Mouse (Mus musculus): ENCODE measurements around the gene Spata20. TPM values are rescaled to one million over a fixed set of nuclear protein-coding genes. Genes with fewer than 3 reads are reported as not detected.

Spata20 gene
- polyA plus RNA-seq, 1 experiment from 2014 or later, result 0.27 TPM

GRCm38 (mm10) chr11:94471740-94472584, 14.0 kb downstream of the Spata20 start:
- Histone ChIP-seq H3K27ac (replicated peaks; ENCODE audit: low read depth, low read length) (peak overlapping the region; percentile 92; the same call in 1 of the 2 replicates), H3K9ac (replicated peaks; ENCODE audit: low read length) (peak overlapping the region; percentile 77), H3K27me3 (ENCODE audit: control insufficient read depth, insufficient read depth, low read length) (peaks cover 9% of the 10 kb centered on the region), H3K4me1 (ENCODE audit: control insufficient read depth, insufficient read depth, low read length) (peaks cover 12% of the 10 kb centered on the region), H3K4me3 (ENCODE audit: low read depth, low read length) (peak overlapping the region; percentile 62), H3K4me2 (ENCODE audit: low read depth, low read length) (peak overlapping the region; percentile 61), H3K9me3 (replicated peaks; ENCODE audit: control insufficient read depth, low read length) (no peaks in the 10 kb centered on the region), H3K36me3 (replicated peaks; ENCODE audit: control insufficient read depth, insufficient read depth, low read depth, low read length) (no peaks in the 10 kb centered on the region)
- ATAC-seq (replicated peaks; ENCODE audit: insufficient number of reproducible peaks, low FRiP score, low TSS enrichment, low read depth) (no peak), DNase-seq (ENCODE audit: low spot score) (peak; percentile 57)
- 2% methylated on average over 17 of the region's 17 CpGs for WGBS

GRCm38 (mm10) chr11:94470391-94470790, 15.6 kb downstream of the Spata20 start:
- no peak for ATAC-seq (replicated peaks; ENCODE audit: insufficient number of reproducible peaks, low FRiP score, low TSS enrichment, low read depth)
- 8% methylated on average over 7 of the region's 7 CpGs for WGBS

DNA sequence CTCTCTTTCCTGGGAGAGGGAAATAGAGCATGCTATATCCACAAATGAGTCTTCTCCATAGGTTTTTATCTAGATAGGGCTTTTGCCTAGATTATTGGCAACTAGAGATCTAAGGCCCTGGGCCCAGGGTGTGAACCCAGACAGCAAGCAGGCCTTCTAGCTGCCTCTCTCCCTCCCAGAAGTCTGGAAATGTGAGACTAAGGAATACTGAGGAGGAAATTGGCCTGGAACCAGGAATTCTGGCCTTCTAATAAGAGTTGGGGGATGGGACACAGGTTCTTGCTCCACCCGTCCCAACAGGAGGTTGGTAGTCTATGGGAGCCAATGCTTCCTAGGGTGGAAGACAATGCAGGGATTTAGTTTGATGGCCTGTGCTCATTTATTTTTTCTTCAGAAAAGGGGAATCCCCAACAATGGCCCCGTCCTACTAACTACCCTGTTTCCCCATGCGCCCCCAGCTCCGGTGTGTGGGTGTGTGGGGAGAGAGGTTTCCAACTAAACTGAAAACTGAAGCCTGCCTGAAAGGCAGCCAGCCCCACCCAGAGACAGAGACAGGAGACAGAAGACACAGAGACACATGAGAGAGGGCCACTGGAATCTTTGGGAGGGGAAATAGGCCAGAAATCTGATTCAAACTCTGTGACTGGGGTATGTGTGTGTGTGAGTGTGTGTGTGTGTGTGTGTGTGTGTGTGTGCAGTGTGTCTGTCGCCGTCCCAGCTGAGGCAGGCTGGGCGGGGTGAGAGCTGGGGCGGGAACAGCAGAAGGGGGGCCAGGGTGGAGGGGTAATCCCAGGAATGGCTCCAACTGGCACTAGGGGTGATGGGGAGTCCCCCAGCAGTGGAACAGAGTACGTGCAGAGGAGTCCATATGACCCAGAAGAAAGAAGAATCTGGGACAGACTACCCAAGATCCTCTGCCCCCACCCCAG, 16.6 kb downstream of the Spata20 start:
- peak; percentile 47 for DNase-seq (ENCODE audit: low spot score)
- WGBS, result 15% methylated on average over 9 of the region's 9 CpGs
- Histone ChIP-seq H3K4me2 (ENCODE audit: low read depth, low read length) (peak overlapping the region; percentile 27), H3K27me3 (ENCODE audit: control insufficient read depth, insufficient read depth, low read length) (no peaks in the 10 kb centered on the region), H3K27ac (replicated peaks; ENCODE audit: low read depth, low read length) (peak overlapping the region; percentile 77), H3K4me1 (ENCODE audit: control insufficient read depth, insufficient read depth, low read length) (peaks cover 12% of the 10 kb centered on the region), H3K36me3 (replicated peaks; ENCODE audit: control insufficient read depth, insufficient read depth, low read depth, low read length) (no peaks in the 10 kb centered on the region), H3K9ac (replicated peaks; ENCODE audit: low read length) (peak overlapping the region; percentile 28), H3K9me3 (replicated peaks; ENCODE audit: control insufficient read depth, low read length) (no peaks in the 10 kb centered on the region), H3K4me3 (ENCODE audit: low read depth, low read length) (0 out of 2 replicates have a peak overlapping the region, but pooled peaks have one; percentile 0)
- ATAC-seq (replicated peaks; ENCODE audit: insufficient number of reproducible peaks, low FRiP score, low TSS enrichment, low read depth), result no peak

More at GRCm38 (mm10) chr11:94470391-94470790, 15.6 kb downstream of the Spata20 start:
- peaks cover 12% of the 10 kb centered on the region for H3K4me1 ChIP-seq (ENCODE audit: control insufficient read depth, insufficient read depth, low read length)
- no peak overlapping the region for H3K4me3 ChIP-seq (ENCODE audit: low read depth, low read length)
- H3K9me3 ChIP-seq (replicated peaks; ENCODE audit: control insufficient read depth, low read length), result no peaks in the 10 kb centered on the region
- H3K9ac ChIP-seq (replicated peaks; ENCODE audit: low read length), result no peak overlapping the region
- H3K4me2 ChIP-seq (ENCODE audit: low read depth, low read length), result peak overlapping the region; percentile 61
- DNase-seq (ENCODE audit: low spot score), result peak; percentile 92
- no peaks in the 10 kb centered on the region for H3K36me3 ChIP-seq (replicated peaks; ENCODE audit: control insufficient read depth, insufficient read depth, low read depth, low read length)
- peaks cover 4% of the 10 kb centered on the region; the same call in 1 of the 2 replicates for H3K27me3 ChIP-seq (ENCODE audit: control insufficient read depth, insufficient read depth, low read length)
- H3K27ac ChIP-seq (replicated peaks; ENCODE audit: low read depth, low read length), result peak overlapping the region; percentile 92

- H3K4me1 ChIP-seq (ENCODE audit: control insufficient read depth, insufficient read depth, low read length), result peaks cover 12% of the 10 kb centered on the region
- H3K27ac ChIP-seq (replicated peaks; ENCODE audit: low read depth, low read length), result peak overlapping the region; percentile 77
- H3K9ac ChIP-seq (replicated peaks; ENCODE audit: low read length), result no peak overlapping the region
- H3K4me3 ChIP-seq (ENCODE audit: low read depth, low read length), result no peak overlapping the region
- 29% methylated on average over 4 of the region's 4 CpGs for WGBS
- ATAC-seq (replicated peaks; ENCODE audit: insufficient number of reproducible peaks, low FRiP score, low TSS enrichment, low read depth) (peak; percentile 24), DNase-seq (ENCODE audit: low spot score) (peak; percentile 83)
- H3K4me2 ChIP-seq (ENCODE audit: low read depth, low read length), result no peak overlapping the region; the same call in 1 of the 2 replicates
- no peaks in the 10 kb centered on the region for H3K9me3 ChIP-seq (replicated peaks; ENCODE audit: control insufficient read depth, low read length)
- no peaks in the 10 kb centered on the region for H3K36me3 ChIP-seq (replicated peaks; ENCODE audit: control insufficient read depth, insufficient read depth, low read depth, low read length)
- no peaks in the 10 kb centered on the region for H3K27me3 ChIP-seq (ENCODE audit: control insufficient read depth, insufficient read depth, low read length)
Measured at GRCm38 (mm10) chr11:94468582-94469064, 17.4 kb downstream of the Spata20 start.

DNA sequence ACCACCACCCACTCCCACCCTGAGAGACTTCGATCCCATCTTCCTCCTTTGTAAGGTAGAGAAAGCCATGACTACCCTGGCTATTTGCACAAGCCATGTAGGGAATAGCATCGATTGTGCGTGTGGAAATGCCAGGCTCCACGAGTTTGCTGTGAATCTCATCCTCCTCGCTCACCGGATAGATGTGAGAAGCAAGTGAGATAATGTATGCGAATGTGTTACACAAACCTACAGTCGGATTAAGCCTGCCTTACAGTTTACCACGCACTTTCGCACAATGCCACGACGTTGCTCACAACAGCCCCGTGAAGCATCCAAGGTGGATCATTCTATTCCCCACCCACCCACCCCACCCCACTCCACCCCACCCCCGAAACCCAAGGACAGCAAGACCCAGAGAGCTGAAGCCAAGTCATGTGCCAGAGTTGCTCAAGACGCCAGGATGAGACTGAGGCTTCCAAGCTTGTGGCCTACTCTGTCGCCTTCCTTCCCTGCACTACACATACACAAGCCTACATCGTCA, 19.6 kb downstream of the Spata20 start:
- ATAC-seq (replicated peaks; ENCODE audit: insufficient number of reproducible peaks, low FRiP score, low TSS enrichment, low read depth) (no peak), DNase-seq (ENCODE audit: low spot score) (no peak)
- Histone ChIP-seq H3K4me3 (ENCODE audit: low read depth, low read length) (no peak overlapping the region), H3K4me2 (ENCODE audit: low read depth, low read length) (no peak overlapping the region), H3K4me1 (ENCODE audit: control insufficient read depth, insufficient read depth, low read length) (peaks cover 12% of the 10 kb centered on the region), H3K27me3 (ENCODE audit: control insufficient read depth, insufficient read depth, low read length) (no peaks in the 10 kb centered on the region), H3K36me3 (replicated peaks; ENCODE audit: control insufficient read depth, insufficient read depth, low read depth, low read length) (no peaks in the 10 kb centered on the region), H3K9me3 (replicated peaks; ENCODE audit: control insufficient read depth, low read length) (no peaks in the 10 kb centered on the region), H3K9ac (replicated peaks; ENCODE audit: low read length) (no peak overlapping the region), H3K27ac (replicated peaks; ENCODE audit: low read depth, low read length) (no peak overlapping the region)
- WGBS, result 91% methylated on average over 17 of the region's 17 CpGs

GRCm38 (mm10) chr11:94464170-94464569, 21.8 kb downstream of the Spata20 start:
- no peaks in the 10 kb centered on the region for H3K9me3 ChIP-seq (replicated peaks; ENCODE audit: control insufficient read depth, low read length)
- peaks cover 8% of the 10 kb centered on the region for H3K4me1 ChIP-seq (ENCODE audit: control insufficient read depth, insufficient read depth, low read length)
- no peak for ATAC-seq (replicated peaks; ENCODE audit: insufficient number of reproducible peaks, low FRiP score, low TSS enrichment, low read depth)

GRCm38 (mm10) chr11:94461856-94462255, 24.1 kb downstream of the Spata20 start:
- H3K27ac ChIP-seq (replicated peaks; ENCODE audit: low read depth, low read length), result no peak overlapping the region
- H3K4me3 ChIP-seq (ENCODE audit: low read depth, low read length), result no peak overlapping the region
- H3K4me1 ChIP-seq (ENCODE audit: control insufficient read depth, insufficient read depth, low read length), result no peaks in the 10 kb centered on the region; the same call in none of the 2 replicates
- no peaks in the 10 kb centered on the region for H3K27me3 ChIP-seq (ENCODE audit: control insufficient read depth, insufficient read depth, low read length)
- DNase-seq (ENCODE audit: low spot score), result no peak
- H3K4me2 ChIP-seq (ENCODE audit: low read depth, low read length), result no peak overlapping the region
- no peak for ATAC-seq (replicated peaks; ENCODE audit: insufficient number of reproducible peaks, low FRiP score, low TSS enrichment, low read depth)
- no peaks in the 10 kb centered on the region for H3K36me3 ChIP-seq (replicated peaks; ENCODE audit: control insufficient read depth, insufficient read depth, low read depth, low read length)
- H3K9ac ChIP-seq (replicated peaks; ENCODE audit: low read length), result no peak overlapping the region
- WGBS, result 93% methylated on average over 11 of the region's 11 CpGs
- no peaks in the 10 kb centered on the region for H3K9me3 ChIP-seq (replicated peaks; ENCODE audit: control insufficient read depth, low read length)

More at GRCm38 (mm10) chr11:94464170-94464569, 21.8 kb downstream of the Spata20 start:
- Histone ChIP-seq H3K4me3 (ENCODE audit: low read depth, low read length) (no peak overlapping the region), H3K9ac (replicated peaks; ENCODE audit: low read length) (no peak overlapping the region), H3K27ac (replicated peaks; ENCODE audit: low read depth, low read length) (no peak overlapping the region), H3K36me3 (replicated peaks; ENCODE audit: control insufficient read depth, insufficient read depth, low read depth, low read length) (no peaks in the 10 kb centered on the region), H3K4me2 (ENCODE audit: low read depth, low read length) (no peak overlapping the region), H3K27me3 (ENCODE audit: control insufficient read depth, insufficient read depth, low read length) (no peaks in the 10 kb centered on the region)
- WGBS, result 51% methylated on average over 2 of the region's 2 CpGs
- DNase-seq (ENCODE audit: low spot score), result no peak

All from embryonic facial prominence, embryonic 11.5 days (tissue).